Mouse (Mus musculus) testis, adult 2 months (tissue): ENCODE data around the gene Lrrc8a. TPM values are rescaled to one million over a fixed set of nuclear protein-coding genes. Genes with fewer than 3 reads are reported as not detected.

Experiments used
- H3K27ac ChIP-seq: fragments of 200-500 bp; 2 replicates; pipeline ENCODE4 v1.5.1; 2012; ENCODE audit warnings: low read depth, low read length; ENCODE audit not compliant: control insufficient read depth, insufficient read depth
- H3K27me3 ChIP-seq: fragments of 200-500 bp; 2 replicates; pipeline ENCODE4 v1.6.1; 2012; ENCODE audit warnings: mild to moderate bottlenecking, low read length, moderate library complexity; ENCODE audit not compliant: control insufficient read depth, insufficient read depth
- H3K36me3 ChIP-seq: fragments of 200-500 bp; 2 replicates; pipeline ENCODE4 v1.6.1; 2012; ENCODE audit warnings: mild to moderate bottlenecking, low read length; ENCODE audit not compliant: control insufficient read depth, insufficient read depth
- H3K4me1 ChIP-seq: fragments of 200-500 bp; 2 replicates; pipeline ENCODE4 v1.6.1; 2012; ENCODE audit warnings: low read length; ENCODE audit not compliant: control insufficient read depth, insufficient read depth
- H3K4me3 ChIP-seq: fragments of 200-500 bp; 2 replicates; pipeline ENCODE4 v1.5.1; 2012; ENCODE audit warnings: low read depth, mild to moderate bottlenecking, low read length, moderate library complexity, mixed read lengths; ENCODE audit not compliant: control insufficient read depth
- CTCF ChIP-seq: fragments of 200-500 bp; IDR thresholded peaks from 2 replicates; pipeline ENCODE4 v1.5.1; 2012; ENCODE audit warnings: low read depth, mild to moderate bottlenecking, inconsistent platforms, low read length, moderate library complexity; ENCODE audit not compliant: control insufficient read depth, insufficient read depth, insufficient replicate concordance
- POLR2A ChIP-seq: fragments of 200-500 bp; IDR thresholded peaks from 2 replicates; pipeline ENCODE4 v1.6.1; 2012; ENCODE audit warnings: low read depth, mild to moderate bottlenecking, inconsistent platforms, low read length, moderate library complexity; ENCODE audit not compliant: control insufficient read depth
- polyA plus RNA-seq: library from polyadenylated mRNA; depleted of rRNA; stranded (reverse); fragments of >200 nt; gene quantifications from 2 replicates; pipeline ENCODE4 v1.2.3, GENCODE M21; 2012

The Lrrc8a gene
- polyA plus RNA-seq, 1 experiment: 8.8 TPM

GRCm38 (mm10) chr2:30205255-30205628, 32.3 kb upstream of the Lrrc8a start:
- H3K36me3 ChIP-seq: no peaks in the 10 kb centered on the region
- no peak for TF ChIP-seq CTCF
- peaks cover 13% of the 10 kb centered on the region for H3K4me1 ChIP-seq
- H3K4me3 ChIP-seq: peak overlapping the region; percentile 97
- no peaks in the 10 kb centered on the region for H3K27me3 ChIP-seq
- H3K27ac ChIP-seq: peak overlapping the region; percentile 27; the same call in 1 of the 2 replicates

GRCm38 (mm10) chr2:30205629-30206357, 31.7 kb upstream of the Lrrc8a start, which contains the start of gene Kyat1:
Gene Kyat1, minus strand, starts transcription at chr2:30205847.
- H3K27me3 ChIP-seq: no peaks in the 10 kb centered on the region
- H3K4me1 ChIP-seq: peaks cover 13% of the 10 kb centered on the region
- H3K4me3 ChIP-seq: peak within 1 kb of the TSS; percentile 97
- peak within 1 kb of the TSS; percentile 84 for H3K27ac ChIP-seq
- TF ChIP-seq POLR2A (peak; percentile 50), CTCF (no peak)
- H3K36me3 ChIP-seq: no peaks in the 10 kb centered on the region

- H3K27ac ChIP-seq: no peak overlapping the region
- no peaks in the 10 kb centered on the region for H3K36me3 ChIP-seq
- TF ChIP-seq POLR2A (no peak), CTCF (no peak)
- H3K4me3 ChIP-seq: no peak overlapping the region
- H3K27me3 ChIP-seq: no peaks in the 10 kb centered on the region
- peaks cover 13% of the 10 kb centered on the region for H3K4me1 ChIP-seq
These were observed 30.1 kb upstream of the Lrrc8a start for GRCm38 (mm10) chr2:30207401-30207800.

- Histone ChIP-seq H3K36me3 (no peaks in the 10 kb centered on the region), H3K27ac (no peak overlapping the region), H3K27me3 (no peaks in the 10 kb centered on the region), H3K4me3 (no peak overlapping the region), H3K4me1 (peaks cover 13% of the 10 kb centered on the region)
- no peak for TF ChIP-seq CTCF
- TF ChIP-seq POLR2A: no peak
These were observed 29.6 kb upstream of the Lrrc8a start for GRCm38 (mm10) chr2:30207886-30208285.

GRCm38 (mm10) chr2:30211408-30212168, 25.9 kb upstream of the Lrrc8a start:
- H3K4me3 ChIP-seq: no peak overlapping the region
- H3K27ac ChIP-seq: no peak overlapping the region
- H3K36me3 ChIP-seq: no peaks in the 10 kb centered on the region
- no peaks in the 10 kb centered on the region for H3K27me3 ChIP-seq
- H3K4me1 ChIP-seq: peaks cover under 1% of the 10 kb centered on the region; the same call in 1 of the 2 replicates
- no peak for TF ChIP-seq CTCF
- TF ChIP-seq POLR2A: no peak

- no peak overlapping the region for H3K4me3 ChIP-seq
- TF ChIP-seq CTCF (no peak), POLR2A (no peak)
- no peaks in the 10 kb centered on the region for H3K27me3 ChIP-seq
- no peaks in the 10 kb centered on the region for H3K4me1 ChIP-seq
- H3K27ac ChIP-seq: no peak overlapping the region
- no peaks in the 10 kb centered on the region for H3K36me3 ChIP-seq
These were observed 25.4 kb upstream of the Lrrc8a start for GRCm38 (mm10) chr2:30212169-30212545.

GRCm38 (mm10) chr2:30212951-30213350, 24.6 kb upstream of the Lrrc8a start:
- TF ChIP-seq POLR2A: no peak
- no peak for TF ChIP-seq CTCF
- H3K27ac ChIP-seq: no peak overlapping the region
- no peaks in the 10 kb centered on the region for H3K36me3 ChIP-seq
- H3K4me3 ChIP-seq: no peak overlapping the region
- H3K27me3 ChIP-seq: no peaks in the 10 kb centered on the region
- no peaks in the 10 kb centered on the region for H3K4me1 ChIP-seq
